Mouse (Mus musculus) kidney, postnatal 4 days (tissue): ENCODE data around the gene Shroom3.
A peak's percentile ranks its signal among the peaks of the same experiment; 100 is the strongest.
"Not testable (repeated sequence)": the region's sequence is repeated elsewhere in the genome, so short reads cannot be mapped to it uniquely, and the experiment has no call there.

Experiments
- DNase-seq, 2 experiments: peaks; one replicate each; pipeline ENCODE4 v3.0.0; 2021; ENCODE audit warnings: mixed read lengths in 2 of 2

The Shroom3 gene

DNA sequence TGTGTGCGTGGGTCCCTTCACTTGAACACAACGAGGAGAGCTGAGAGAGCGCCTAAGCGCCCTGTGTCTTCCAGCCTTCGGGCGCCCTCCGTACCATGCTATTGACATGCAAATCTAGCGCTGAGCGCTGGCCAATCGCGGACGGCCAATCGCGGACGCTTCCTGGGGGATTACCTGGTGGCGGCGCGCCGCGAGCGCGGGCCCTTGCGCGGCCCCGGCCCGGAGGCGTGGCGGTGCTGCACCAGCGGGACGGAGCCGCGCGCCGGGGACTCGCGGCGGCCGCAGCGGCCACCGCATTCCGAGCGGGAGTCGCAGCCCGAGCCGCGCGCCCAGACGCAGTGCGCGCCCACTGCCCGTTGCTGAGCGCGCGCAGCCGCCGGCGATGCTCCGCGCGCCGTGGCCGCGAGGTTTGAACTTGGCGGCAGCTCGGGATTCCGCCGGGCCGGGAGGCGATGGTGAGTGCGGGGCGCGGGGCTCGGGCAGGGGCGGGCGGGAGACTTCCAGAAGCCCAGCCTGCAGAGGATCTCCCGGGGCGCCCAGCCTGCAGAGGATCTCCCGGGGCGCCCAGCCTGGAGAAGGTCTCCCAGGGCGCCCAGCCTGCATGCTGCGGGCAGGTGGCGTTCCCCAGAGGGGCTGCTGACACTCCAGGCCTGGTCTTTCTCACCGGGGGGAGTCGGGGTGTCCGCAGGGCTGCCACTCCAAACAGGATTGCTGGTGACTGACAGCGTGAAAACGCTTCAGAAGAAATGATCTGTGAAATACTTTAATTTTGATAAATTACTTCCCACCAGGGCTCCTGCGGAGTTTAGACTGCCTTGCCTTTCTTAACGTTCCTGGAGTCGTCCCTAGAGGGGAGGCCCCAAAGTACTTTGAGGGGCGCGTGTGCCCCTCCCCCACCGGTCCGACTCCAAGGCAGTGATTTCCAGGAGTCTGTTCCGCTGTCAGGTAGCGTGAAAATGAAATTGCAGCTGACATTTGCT is 214.8 kb downstream of the Shroom3 start:
- DNase-seq, result peak; percentile 87 to 92

DNA sequence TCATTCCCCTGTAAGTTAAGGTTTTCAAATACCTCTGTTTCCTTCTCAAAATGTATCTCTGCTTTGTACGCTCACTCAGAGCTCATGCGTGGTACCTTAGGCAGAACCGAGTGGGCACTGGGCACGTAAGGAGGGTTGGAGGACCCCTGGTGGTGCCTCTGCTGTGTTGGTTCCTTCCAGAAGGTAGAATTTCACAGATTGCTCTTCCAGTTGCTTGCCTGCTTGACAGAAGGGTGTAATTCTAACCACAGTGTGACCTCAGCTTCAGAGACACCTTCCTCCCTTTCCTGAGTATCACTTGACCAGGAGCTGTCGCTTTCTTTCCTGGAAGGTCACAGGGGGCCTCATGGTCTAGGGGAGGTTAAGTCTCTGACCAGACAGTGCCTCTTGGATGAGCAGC is 217.2 kb downstream of the Shroom3 start:
- DNase-seq, result peak; percentile 31 to 43

DNA sequence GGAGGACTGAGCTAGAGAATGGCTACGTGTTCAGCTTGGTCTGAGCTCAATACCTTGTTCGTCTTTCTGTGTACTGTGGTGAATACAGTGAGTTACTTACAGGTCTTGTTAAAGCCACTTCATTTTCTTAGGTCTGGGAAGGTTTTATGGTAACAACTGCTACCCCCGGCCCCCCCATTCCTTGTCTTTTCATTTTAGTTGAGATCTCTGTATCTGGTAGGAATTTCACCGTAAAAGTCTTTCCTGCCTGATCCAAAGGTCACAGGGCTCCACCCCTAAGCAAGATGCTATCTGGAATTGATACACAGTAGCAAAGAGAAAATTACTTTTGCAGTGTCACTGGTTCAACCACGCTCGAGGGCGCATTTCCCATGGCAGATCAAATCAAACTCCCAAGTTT is 218.6 kb downstream of the Shroom3 start:
- no peak for DNase-seq

DNA sequence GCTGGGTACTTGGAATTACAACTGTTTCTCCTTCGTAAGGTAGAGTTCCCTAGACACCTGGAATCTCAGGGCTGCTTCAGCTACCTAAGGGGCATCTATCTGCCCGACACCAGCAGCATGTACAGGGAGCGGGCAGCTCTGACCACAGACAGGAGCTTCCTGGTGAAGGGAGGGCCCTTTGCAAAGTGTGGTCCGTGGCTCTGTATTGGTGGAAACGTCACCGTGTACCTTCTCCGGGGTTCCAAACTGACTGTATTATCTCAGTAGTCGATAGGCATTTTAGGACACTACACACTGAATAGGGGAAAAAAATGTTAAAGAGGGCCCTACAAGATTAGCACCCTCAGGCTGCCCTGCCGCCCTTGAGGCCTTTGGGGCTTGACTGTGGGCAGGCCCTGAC is 221.9 kb downstream of the Shroom3 start:
- DNase-seq, result no peak

DNA sequence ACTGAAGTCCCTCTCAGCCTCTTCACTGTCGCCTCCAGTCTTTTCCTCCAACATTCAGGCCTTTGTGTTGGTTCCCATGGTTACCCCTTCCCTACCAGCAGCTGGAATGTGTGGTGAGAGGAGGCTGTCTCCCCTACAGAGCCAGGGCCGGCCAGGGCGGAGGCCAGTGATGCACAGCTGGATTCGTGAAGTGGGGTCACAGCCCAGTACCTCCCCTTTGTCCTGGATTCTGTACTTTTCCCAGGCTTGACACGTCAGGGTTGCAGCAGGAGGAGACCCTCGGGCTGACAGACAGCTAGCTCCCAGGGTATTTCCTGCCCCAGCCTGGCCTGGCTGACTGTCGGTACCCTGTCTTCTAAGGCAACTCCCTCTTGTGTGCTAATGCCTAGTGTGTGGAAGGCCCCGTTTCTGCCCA is 222.4 kb downstream of the Shroom3 start:
- DNase-seq, result peak; percentile 58 to 71

DNA sequence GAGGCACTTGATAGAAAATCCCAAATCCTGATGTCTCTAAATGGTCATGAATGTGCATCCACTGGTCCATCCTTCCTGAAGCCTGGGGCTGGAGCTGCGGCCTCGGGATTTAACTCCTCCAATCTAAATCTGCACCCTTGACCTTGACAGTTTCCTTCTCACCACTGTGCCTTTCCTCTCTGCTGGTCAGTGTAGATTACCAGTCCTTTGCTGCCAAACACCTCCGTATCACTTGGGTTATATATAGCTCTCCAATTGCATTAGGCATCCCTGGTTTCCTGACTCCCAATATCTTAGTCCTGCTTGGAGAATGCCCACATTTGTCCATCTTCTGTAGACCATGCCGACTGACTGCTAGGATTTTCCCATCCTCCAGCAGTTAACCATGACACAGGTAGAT is 225.0 kb downstream of the Shroom3 start:
- no peak for DNase-seq

DNA sequence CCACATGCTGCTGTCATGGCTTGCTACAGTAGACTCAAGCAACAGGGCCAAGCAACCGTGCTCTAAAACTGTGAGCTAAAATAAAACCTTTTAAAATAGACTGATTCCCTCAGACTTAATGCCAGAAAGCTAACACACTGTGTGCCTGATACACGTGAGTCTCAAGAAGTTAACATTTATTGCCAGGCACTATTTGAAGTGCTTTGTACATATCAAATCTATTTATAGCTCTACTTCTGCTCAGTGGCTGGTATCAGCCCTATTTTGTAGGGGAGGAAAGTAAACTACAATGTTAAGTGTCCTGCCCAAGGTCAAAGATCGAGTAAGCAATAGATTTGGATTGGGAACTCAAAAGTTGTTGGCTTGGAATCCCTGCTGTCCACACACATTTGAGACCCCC is 227.6 kb downstream of the Shroom3 start:
- DNase-seq, result no peak

DNA sequence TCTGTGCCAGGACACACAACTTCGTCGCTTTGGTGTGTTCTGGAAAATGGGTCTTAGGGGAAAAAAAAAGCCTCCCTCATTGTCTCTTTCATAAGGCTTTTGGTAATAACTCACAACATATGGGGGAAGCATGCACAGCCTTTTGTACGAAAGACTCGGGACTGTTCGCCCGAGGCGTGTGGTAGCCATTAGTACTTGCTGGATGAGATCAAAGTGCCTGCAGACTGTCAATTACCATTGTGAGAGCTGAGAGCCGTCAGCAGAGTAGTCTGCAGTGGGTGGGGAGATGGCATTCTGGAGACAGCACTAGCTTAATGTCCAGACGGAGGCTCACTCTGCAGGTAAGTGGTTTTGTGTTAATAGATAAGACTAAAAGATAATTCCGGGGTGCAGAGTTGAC is 232.2 kb downstream of the Shroom3 start:
- DNase-seq, result no peak

DNA sequence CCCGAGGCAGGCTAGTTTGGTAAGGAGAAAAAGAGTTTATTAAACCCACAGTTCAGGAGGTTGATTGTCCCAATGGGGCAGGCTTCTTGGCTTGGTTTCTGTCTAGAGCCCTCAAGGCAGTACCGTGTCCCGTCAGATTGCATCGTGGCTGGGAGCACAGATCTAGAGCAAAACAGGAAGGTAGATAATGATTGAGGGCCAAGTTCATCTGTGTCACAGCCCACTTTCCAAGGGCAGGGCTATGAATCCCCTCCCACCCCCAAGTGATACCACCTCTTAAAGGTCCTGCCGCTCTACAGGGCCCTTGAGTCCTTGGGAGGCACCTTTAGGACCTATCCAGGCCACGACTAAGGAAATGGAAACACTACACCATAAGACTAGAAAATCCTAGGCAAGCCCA is 234.5 kb downstream of the Shroom3 start:
- DNase-seq, result no peak

DNA sequence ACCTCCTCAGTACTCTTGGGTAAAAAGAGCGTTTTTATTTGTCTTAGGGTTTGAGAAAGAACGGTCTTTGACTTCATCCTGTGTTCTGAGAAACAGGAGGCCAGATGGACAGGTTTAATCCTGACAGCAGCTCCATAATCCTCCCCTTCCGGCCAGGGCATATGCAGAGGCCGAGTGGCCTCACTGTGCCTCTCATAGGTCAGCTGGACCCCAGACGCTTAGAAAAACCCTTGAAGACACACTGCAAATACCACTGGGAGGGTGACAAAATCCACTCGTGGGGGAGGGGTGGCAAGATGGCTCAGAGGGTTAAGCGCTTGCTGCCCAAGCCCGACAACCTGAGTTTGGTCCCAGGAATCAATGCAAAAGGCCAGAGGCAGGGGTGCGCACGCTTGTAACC is 234.9 kb downstream of the Shroom3 start:
- DNase-seq, result no peak

DNA sequence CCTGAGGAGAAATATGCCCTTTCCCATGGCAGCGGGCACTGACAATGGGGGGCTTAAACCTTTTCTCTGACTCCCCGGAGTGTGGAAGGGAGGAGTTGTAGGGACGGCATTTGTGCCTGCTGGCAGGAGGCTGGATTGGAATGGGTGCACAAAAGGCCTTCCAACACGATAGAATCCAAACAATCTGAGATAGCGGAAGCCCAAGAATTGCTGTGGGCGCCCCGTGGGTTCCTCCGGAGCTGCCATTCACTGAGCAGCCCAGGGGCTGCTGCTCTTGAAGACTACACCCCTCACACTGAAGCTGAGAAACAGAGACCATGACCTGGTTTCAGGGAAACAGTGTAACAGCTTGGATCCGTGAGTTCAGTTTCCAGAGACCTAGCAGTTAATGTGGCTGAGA is 235.6 kb downstream of the Shroom3 start:
- DNase-seq, result no peak

DNA sequence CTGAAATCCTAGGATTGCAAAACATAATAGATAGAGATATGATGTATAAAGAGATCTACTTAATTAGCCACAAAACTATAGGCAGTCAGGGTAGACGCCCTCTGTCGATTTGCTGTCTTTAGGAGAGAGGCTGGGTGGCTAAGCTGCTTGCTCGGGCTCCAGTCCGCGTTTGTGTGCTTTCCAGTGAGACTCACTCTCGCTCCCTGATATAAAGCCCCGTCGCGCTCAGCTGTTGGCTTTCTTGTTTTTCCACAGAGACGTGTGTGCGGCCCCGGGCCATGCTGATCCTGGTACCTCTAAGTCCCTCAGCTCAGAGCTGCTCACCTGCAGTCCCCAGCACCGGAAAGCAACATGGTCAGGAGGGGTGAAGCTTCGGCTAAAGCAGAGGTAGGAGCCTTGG is 236.2 kb downstream of the Shroom3 start:
- no peak for DNase-seq

DNA sequence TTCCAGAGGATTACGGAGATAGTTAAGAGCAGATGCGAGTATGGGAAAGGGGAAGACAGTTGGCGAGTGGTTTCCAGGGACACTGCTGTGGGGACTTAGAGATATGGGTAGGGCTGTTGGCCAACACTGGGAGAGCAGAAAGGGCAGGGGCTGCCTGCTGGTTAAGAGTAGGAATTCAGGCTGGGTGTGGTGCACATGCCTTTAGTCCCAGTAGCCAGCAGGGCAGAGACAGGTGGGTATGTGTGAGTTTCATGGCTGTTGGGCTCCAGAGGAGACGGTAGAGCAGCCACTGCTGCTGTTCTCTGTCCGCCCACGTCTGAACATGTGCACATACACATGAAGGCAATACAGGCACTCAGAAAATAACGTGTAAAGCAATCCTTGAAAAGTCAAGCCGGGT is 237.7 kb downstream of the Shroom3 start:
- DNase-seq, result no peak

DNA sequence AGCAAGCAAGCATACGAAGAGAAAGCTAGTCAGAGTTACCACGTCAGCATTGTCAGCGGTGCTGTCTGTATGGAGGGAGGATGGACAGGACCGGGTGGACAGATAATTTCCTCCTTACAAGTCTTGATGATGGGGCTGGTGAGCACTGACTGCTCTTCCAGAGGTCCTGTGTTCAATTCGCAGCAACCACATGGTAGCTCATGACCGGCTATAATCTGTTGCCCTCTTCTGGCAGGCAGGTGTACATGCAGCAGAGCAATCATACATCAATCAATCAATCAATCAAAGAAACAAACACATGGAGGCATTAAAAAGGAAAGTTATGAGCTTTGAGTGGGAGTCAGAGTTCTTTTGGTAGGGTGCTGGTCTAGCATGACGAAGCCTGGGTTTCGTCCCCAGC is 238.5 kb downstream of the Shroom3 start:
- no peak for DNase-seq

DNA sequence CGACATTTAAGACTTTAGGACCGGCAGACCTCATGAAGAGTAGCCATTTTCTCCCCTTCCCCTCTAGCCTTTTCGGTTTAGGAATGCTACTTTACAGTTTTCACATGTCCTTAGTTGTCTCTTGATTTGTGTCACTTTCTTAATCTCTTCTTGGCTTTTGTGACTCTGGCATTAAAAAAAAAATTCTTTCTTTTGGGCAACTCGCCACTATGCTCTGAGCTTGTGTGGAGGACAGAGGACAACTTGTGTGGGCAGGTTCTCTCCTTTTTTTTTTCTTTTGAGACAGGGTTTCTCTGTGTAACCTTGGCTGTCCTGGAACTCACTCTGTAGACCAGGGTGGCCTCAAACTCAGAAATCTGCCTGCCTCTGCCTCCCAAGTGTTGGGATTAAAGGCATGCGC is 239.7 kb downstream of the Shroom3 start:
- DNase-seq, result not testable (repeated sequence)

DNA sequence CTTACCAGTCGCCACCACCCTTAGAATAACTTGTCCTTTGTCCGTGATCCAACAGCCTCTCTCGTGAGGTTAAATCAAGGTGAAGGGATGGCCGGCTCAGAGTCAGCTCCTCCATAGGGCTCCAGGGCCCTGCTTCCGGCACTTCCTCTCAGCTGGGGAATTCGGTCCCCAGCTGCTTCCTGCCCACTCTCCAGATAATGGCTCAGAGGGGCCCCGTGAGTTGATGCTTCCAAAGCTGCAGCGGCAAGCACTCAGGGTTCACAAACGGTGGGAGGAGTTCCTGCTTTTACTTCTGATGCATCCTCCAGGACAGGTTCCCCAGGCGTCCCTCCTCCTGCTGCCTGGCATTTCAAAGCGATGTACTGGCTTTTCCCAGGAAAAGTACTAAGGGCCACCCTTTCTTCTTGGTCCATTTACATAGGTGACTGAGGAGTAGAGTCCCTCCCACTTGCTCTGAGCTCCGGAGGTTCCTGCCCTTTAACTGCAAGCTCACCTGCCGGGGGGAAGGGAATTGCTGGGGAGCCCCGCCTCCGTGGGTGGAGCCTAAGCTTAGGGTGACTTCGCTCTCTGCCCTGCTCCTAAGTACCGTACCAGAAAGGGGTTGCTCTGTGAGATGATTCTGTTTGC is 241.7 kb downstream of the Shroom3 start:
- DNase-seq, result peak; percentile 76 to 87

DNA sequence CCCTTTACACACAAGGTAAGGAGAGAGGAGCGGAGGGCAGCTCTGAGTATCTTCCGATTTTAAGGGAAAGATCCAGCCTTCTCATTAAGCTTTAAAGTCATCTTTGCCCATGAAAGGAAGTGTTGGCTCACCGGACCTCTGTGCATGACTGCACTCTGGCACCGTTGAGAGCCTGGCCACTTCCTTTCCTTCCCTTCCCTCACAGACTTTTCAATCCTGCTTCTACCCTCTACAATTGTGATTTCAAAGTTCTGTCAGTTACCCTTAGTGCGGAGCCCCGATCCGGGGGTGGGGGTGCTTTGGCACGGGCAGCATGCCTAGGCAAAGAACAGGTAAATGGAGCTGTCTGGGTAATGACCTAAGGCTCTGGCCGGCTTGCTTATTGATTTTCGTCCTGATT is 244.4 kb downstream of the Shroom3 start:
- peak in 1 of 2 experiments; percentile 36 for DNase-seq

DNA sequence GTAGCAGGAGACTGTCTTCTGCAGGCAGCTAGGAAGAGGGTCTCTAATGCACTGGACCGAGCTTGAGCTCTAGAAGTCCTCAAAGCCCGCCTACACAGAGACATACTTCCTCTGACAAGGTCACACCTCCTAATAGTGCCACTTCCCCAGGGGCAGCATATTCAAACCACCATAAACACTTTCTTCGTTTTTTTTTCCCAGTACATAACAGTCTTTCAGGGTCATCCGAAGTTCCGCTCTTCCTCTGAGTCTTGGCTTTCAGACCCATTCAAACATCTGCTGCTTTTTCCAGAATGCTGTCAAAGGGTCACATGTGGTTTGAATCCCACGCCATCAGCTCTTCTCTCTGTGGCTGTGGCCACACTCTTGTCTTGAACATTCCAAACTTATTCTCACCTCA is 247.3 kb downstream of the Shroom3 start:
- DNase-seq, result peak in 1 of 2 experiments; percentile 28

DNA sequence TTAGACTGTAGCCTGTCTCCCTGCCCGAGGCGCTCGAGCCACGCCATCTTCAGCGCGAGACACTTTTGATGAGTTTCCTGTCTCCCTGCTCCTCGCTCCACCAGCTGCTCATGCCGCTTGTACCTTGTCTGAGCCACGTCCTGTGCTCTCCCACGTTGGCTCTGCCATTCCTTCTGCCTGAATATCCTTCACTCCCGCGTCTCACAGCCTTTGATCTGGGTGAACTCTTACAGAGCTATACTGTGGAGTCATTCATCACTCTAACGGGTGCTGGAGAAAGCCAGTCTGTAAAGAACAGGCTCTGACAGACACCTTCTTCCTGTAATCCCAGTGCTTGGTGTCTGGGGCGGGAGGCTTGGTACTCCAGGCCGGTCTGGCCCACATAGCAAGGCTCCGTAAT is 248.1 kb downstream of the Shroom3 start:
- DNase-seq, result peak; percentile 34 to 59

DNA sequence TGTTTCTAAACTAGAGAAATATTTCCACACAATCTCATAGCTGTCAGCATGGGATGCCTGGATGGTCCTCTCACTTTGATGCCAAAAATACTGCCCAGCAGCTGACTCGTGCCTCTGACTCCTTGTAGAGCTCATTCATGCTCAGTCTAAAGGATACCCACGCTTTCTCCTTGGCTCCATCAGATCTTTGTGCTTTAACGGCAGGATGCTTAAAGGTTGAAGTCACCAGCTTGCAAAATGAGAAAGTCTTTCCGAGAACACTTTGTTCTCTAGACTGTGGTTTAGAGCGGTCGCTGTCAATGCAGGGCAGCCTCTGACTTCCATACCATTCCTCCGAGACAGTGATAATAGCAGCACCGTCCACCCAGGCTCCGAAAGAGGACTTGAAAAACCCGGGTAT is 249.8 kb downstream of the Shroom3 start:
- no peak for DNase-seq

DNA sequence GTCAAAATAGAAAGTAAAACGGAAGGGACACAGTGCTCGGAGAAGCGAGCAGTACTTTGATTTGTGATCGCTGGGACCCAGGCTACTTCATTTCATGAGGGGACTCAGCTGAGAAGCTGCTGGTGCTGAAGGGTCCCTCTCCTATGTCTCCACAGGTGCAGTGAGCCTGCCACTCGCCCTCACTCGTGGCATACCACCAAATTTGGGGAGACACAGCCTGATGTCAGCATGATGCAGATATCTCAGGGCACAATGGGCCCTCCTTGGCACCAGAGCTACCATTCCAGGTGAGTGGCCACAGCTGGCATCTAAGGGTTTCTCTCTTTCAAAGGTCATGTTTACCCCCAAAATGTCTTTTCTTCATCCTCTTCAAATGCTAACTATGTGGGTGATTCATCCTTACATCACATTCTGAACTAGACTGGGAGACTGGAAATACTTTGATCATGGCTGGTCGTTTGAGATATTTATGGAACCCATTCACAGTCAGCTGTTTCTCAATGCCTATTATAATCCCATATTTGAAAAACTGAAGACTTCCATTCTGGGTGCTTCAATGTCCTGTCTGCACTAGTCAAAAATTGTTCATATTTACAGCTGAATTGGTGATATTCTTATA is 250.5 kb downstream of the Shroom3 start:
- DNase-seq, result no peak

DNA sequence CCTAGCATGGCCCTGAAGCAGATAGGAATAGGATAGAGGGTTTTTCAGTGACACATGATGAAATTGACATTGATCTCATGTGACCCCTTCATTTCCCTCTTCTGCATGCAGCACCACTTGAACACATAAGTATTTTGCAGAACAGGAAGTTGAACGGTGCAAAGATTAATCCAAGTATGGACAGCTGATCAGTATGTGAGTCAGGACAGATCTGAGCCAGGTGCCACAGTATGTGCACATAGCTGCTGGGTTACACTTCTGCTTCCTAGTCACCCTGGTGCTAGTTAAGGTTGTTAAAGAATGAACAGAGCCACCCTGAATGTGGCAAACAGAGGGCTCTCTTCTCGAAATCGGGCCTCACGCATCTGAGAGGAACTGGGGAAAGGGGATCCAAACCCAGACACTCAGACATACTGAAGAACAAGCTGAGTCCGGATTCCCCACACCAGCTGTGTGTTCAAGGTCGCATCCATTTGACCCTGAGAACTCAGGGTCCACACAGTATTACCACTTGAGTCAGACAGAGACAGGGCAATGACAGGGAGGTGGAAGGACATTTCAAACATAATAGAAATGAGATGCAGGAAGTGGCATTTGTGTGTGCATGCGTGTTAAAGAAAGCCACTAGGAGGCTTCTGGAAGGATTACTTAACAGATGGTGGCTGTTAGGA is 251.2 kb downstream of the Shroom3 start:
- DNase-seq, result no peak

DNA sequence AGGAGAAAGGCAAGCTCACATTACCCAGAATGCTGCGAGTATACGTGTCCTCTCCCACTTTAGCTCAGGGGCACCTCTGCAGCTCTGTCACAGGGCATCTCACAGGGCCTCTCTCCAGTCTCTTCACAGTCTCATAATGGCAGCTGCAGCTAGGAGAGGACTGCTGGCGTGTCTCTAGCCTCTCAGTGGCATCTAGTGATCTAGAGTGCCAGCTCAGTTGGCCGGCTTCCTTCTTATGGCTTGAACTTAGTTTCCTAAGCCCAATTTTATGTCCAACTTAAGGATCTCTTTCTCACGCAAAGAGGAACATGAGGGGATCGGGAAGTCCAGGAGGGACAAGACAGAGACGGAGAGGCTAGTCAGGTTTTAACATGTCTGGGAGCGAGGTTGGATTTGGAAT is 252.6 kb downstream of the Shroom3 start:
- DNase-seq, result no peak
